Mouse (Mus musculus): ENCODE measurements around the gene Hnrnpf.

GRCm38 (mm10) chr6:117907979-117908355 lies 7.8 kb downstream of the Hnrnpf start:
- TF ChIP-seq POLR2A (IDR thresholded peaks at IDR 0.05; ENCODE audit: low read depth, low read length) (no peak), CTCF (IDR thresholded peaks at IDR 0.05; ENCODE audit: extremely low read depth, insufficient read depth, insufficient read length, insufficient replicate concordance) (no peak)
